Mouse (Mus musculus) limb, embryonic 14.5 days (tissue): ENCODE measurements at regions not wholly inside any gene's neighbourhood (a gene's known extent, or its start where the extent isn't known, plus 50 kb on each side); places are given as distances from the start of the nearest gene placed in this dataset.
"Not testable (repeated sequence)": the region's sequence is repeated elsewhere in the genome, so short reads cannot be mapped to it uniquely, and the experiment has no call there.

Experiments
- ATAC-seq: fragments of 200-750 bp; cut with Nextera tagmentation; 2 replicates; pipeline ENCODE4 v1.8.0; 2017; ENCODE audit warnings: low read depth, moderate number of reproducible peaks, moderate TSS enrichment; ENCODE audit not compliant: low FRiP score
- DNase-seq: peaks from one replicate; pipeline ENCODE4 v3.0.0-alpha.2; 2015; ENCODE audit warnings: low spot score
- H3K27ac ChIP-seq: fragments of 300-500 bp; sonication (generic); replicated peaks from 2 replicates; pipeline ENCODE4 v1.5.1; 2014; ENCODE audit warnings: low read depth, mild to moderate bottlenecking, low read length, moderate library complexity, mixed read lengths
- H3K27me3 ChIP-seq: fragments of 300-500 bp; sonication (generic); 2 replicates; pipeline ENCODE4 v1.6.1; 2014; ENCODE audit warnings: low read length, mixed read lengths; ENCODE audit not compliant: control insufficient read depth, insufficient read depth
- H3K36me3 ChIP-seq: fragments of 300-500 bp; sonication (generic); 2 replicates; pipeline ENCODE4 v1.6.1; 2014; ENCODE audit warnings: mild to moderate bottlenecking, low read length, moderate library complexity, mixed read lengths; ENCODE audit not compliant: control insufficient read depth, insufficient read depth
- H3K4me1 ChIP-seq: fragments of 300-500 bp; sonication (generic); 2 replicates; pipeline ENCODE4 v1.6.1; 2014; ENCODE audit warnings: antibody characterized with exemption, low read length, mixed read lengths; ENCODE audit not compliant: control insufficient read depth, insufficient read depth
- H3K4me2 ChIP-seq: fragments of 300-500 bp; sonication (generic); replicated peaks from 2 replicates; pipeline ENCODE4 v1.6.1; 2014; ENCODE audit warnings: low read depth, mild to moderate bottlenecking, low read length, moderate library complexity; ENCODE audit not compliant: severe bottlenecking
- H3K4me3 ChIP-seq: fragments of 300-500 bp; sonication (generic); replicated peaks from 2 replicates; pipeline ENCODE4 v1.5.1; 2014; ENCODE audit warnings: low read length
- H3K9ac ChIP-seq: fragments of 300-500 bp; sonication (generic); 2 replicates; pipeline ENCODE4 v1.6.1; 2014; ENCODE audit warnings: mild to moderate bottlenecking, low read depth, low read length, moderate library complexity; ENCODE audit not compliant: severe bottlenecking
- H3K9me3 ChIP-seq: fragments of 300-500 bp; sonication (generic); 2 replicates; pipeline ENCODE4 v1.6.1; 2016; ENCODE audit warnings: low read length; ENCODE audit not compliant: control insufficient read depth
- POLR2A ChIP-seq: fragments of 200-500 bp; IDR thresholded peaks from 2 replicates; pipeline ENCODE4 v1.8.0; 2012; ENCODE audit warnings: inconsistent platforms, mild to moderate bottlenecking, moderate library complexity, borderline replicate concordance; ENCODE audit not compliant: insufficient read depth, insufficient read length; ENCODE audit errors: extremely low read depth
- WGBS: fragments of 180-500 bp; shearing (Covaris S2); extraction: QIAGEN DNeasy Blood & Tissue Kit; methylation state at CpG from one replicate; pipeline ENCODE4 v1.1.7; 2014; 5-methylcytosine and 5-hydroxymethylcytosine counted together

DNA sequence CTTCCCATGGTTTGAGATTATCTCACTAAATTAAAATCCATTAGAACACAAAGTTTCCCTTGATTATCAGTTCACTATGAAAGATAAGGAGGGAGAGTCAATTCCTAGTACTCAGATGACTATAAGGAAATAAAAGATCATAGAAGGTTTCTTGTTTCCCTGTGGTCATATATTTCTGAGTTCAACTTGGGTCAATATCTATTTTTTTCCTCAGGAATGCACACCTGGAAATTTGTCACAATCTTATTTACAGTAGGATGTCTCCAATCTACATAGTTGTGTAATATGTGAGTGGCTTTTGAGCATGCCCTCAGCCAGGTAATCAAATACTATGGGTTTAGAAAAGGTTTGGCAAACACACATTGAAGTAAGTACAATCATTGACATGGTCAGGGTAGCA is 398.2 kb upstream of the Tbl1xr1 start:
- Histone ChIP-seq H3K4me3 (no peak overlapping the region), H3K4me1 (no peaks in the 10 kb centered on the region), H3K4me2 (no peak overlapping the region), H3K27ac (no peak overlapping the region), H3K36me3 (no peaks in the 10 kb centered on the region), H3K27me3 (no peaks in the 10 kb centered on the region), H3K9ac (no peak overlapping the region), H3K9me3 (no peaks in the 10 kb centered on the region)
- no peak for TF ChIP-seq POLR2A
- ATAC-seq (no peak), DNase-seq (no peak)

DNA sequence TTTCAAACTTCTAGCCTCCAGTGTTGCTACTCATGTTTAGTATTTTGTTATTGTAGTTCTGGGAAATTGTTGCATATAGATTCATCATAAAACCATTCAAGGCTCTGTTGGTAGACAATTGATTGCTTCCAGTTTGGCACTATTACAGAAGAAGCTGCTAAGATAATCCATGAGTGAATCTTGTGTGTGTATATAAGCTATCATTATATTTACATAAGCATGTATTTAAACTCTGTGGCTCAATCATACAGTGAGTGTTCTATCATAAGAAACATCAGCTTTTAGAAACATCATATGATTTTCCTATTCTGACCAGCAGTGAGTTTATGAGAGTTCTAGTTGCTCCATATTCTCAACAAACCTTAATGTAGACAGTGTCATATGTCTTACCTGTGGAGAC is 397.7 kb upstream of the Tbl1xr1 start:
- Histone ChIP-seq H3K27me3 (no peaks in the 10 kb centered on the region), H3K9me3 (no peaks in the 10 kb centered on the region), H3K4me3 (no peak overlapping the region), H3K9ac (no peak overlapping the region), H3K36me3 (no peaks in the 10 kb centered on the region), H3K4me2 (no peak overlapping the region), H3K4me1 (no peaks in the 10 kb centered on the region), H3K27ac (no peak overlapping the region)
- no peak for ATAC-seq
- TF ChIP-seq POLR2A = no peak
- no peak for DNase-seq

DNA sequence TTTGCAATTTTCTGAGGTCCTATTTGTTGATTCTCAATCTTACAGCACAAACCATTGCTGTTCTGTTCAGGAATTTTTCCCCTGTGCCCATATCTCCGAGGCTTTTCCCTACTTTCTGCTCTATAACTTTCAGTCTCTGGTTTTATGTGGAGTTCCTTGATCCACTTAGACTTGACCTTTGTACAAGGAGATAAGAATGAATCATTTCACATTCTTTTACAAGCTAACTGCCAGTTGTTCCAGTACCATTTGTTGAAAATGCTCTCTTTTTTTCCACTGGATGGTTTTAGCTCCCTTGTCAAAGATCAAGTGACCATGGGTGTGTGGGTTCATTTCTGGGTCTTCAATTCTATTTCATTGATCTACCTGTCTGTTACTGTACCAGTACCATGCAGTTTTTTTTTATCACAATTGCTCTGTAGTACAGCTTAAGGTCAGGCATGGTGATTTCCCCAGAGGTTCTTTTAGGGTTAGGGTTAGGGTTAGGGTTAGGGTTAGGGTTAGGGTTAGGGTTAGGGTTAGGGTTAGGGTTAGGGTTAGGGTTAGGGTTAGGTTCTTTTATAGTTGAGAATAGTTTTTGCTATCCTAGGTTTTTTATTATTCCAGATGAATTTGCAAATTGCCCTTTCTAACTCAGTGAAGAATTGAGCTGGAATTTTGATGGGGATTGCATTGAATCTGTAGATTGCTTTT is 378.3 kb upstream of the Tbl1xr1 start:
- not testable (repeated sequence) for H3K4me1 ChIP-seq, H3K4me2 ChIP-seq, H3K27me3 ChIP-seq, H3K36me3 ChIP-seq, H3K4me3 ChIP-seq, DNase-seq, H3K9ac ChIP-seq, ATAC-seq, H3K27ac ChIP-seq, H3K9me3 ChIP-seq
- WGBS = 64% methylated on average over 1 of the region's 1 CpGs

DNA sequence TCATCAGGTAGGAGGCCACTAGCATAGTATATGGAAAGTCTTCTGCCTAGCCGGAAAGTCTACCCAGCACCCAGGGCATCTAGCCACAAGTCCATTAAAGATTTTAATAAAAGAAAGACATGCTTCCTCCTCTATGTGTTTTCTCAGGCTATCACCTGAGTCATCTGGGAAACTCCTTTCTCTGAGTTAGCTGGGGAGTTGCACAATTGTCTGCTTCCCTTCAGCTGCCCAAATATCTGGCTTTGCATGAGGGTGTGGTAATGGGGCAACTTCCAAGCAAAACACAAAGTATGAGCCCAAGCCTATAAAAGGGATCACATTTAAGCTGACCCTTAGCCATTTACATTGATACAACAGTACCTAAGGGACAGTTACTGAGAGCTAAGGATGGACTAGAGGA is 376.9 kb upstream of the Tbl1xr1 start:
- 83% methylated on average over 1 of the region's 1 CpGs for WGBS
- H3K4me3 ChIP-seq = no peak overlapping the region
- TF ChIP-seq POLR2A = no peak
- ATAC-seq = no peak
- no peaks in the 10 kb centered on the region for H3K27me3 ChIP-seq
- H3K4me2 ChIP-seq = no peak overlapping the region
- no peaks in the 10 kb centered on the region for H3K9me3 ChIP-seq
- H3K9ac ChIP-seq = no peak overlapping the region
- no peak for DNase-seq
- no peaks in the 10 kb centered on the region for H3K4me1 ChIP-seq
- no peak overlapping the region for H3K27ac ChIP-seq
- no peaks in the 10 kb centered on the region for H3K36me3 ChIP-seq

DNA sequence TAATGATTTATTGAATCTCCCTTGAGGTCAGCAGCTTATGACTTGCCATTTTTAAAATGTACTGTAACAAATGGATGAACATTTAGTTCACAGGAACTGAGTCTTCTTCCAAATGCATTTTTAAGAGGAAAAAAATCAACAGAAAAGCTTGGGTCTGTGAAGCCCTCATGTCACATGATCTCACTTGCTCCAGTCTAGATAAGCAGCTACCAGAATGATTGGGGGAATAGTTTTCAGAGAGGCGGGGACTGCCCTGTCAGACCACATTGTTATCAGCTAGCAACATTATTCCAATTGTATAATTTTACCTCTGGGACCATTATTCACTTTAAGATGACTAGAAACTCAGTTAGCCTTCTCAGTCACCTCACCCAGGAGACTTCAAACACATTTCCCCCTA is 376.1 kb upstream of the Tbl1xr1 start:
- no peaks in the 10 kb centered on the region for H3K36me3 ChIP-seq
- ATAC-seq = no peak
- WGBS = 85% methylated on average over 1 of the region's 1 CpGs

More for the DNA sequence above, 376.1 kb upstream of the Tbl1xr1 start:
- TF ChIP-seq POLR2A = no peak
- Histone ChIP-seq H3K4me1 (no peaks in the 10 kb centered on the region), H3K4me2 (no peak overlapping the region), H3K27ac (no peak overlapping the region), H3K9me3 (no peaks in the 10 kb centered on the region), H3K27me3 (no peaks in the 10 kb centered on the region), H3K4me3 (no peak overlapping the region), H3K9ac (no peak overlapping the region)
- DNase-seq = no peak
